Mouse (Mus musculus) layer of hippocampus, postnatal 25 days (tissue): ENCODE data around the gene Ncoa4. TPM values are rescaled to one million over a fixed set of nuclear protein-coding genes. Genes with fewer than 3 reads are reported as not detected.
A peak's percentile ranks its signal among the peaks of the same experiment; 100 is the strongest.
"Not testable (repeated sequence)": the region's sequence is repeated elsewhere in the genome, so short reads cannot be mapped to it uniquely, and the experiment has no call there.

ENCODE experiments used
- DNase-seq, 2 experiments: peaks; one replicate each; pipeline ENCODE4 v3.0.0; 2022; ENCODE audit warnings: mixed read lengths in 2 of 2, low spot score in 1 of 2; ENCODE audit errors: extremely low spot score in 1 of 2
- total RNA-seq, 2 experiments: library from RNA; stranded (reverse); gene quantifications; 2 replicates each; pipeline ENCODE4 v1.2.3; 2021

The Ncoa4 gene
- total RNA-seq, 2 experiments from 2014 or later = 123 to 130 TPM

- no peak for DNase-seq
These were observed 455 bp upstream of the Ncoa4 start for GRCm38 (mm10) chr14:32159150-32159670.

DNA sequence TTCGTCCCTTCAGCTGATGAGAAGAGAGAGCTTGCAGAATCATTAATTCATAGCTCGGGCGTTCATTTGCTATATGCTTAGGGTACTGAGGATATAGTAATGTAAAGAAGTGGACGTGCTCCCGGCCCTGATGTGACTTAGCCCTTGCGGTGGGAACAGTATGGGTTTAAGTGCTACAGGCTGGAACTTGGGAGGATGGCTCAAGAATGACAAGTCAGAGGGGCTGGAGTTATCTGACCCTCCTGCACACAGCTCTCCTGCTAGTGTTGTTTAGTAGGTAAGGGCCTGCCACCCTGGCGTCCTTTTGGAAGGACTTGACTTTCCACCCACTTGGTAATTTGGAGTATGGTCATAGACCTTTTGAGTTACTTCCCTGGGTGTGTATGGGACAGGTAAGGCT is 898 bp downstream of the Ncoa4 start:
- DNase-seq = no peak

- DNase-seq = no peak
These were observed 1.6 kb downstream of the Ncoa4 start for GRCm38 (mm10) chr14:32161090-32161885.

DNA sequence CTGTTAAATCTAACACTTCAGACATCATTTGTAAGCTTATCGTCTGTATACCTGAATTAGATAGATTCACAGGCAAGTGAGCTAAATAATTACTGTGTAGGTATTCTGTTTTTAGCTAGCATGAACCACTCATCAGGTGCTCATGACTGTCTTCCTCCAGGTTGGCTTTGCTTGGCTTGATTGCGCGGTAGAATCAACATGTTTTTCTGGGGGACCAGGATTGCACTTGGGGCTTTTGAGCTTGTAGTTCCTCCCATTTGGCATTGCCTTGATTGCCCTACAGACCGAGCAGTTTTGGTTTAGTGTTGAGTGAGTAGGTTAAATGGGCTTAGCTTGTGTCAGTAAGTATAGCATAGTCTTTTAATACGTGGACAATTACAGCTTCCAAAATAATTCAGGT is 2.6 kb downstream of the Ncoa4 start:
- no peak for DNase-seq

GRCm38 (mm10) chr14:32163203-32163888 is 3.7 kb downstream of the Ncoa4 start:
- DNase-seq = no peak

DNA sequence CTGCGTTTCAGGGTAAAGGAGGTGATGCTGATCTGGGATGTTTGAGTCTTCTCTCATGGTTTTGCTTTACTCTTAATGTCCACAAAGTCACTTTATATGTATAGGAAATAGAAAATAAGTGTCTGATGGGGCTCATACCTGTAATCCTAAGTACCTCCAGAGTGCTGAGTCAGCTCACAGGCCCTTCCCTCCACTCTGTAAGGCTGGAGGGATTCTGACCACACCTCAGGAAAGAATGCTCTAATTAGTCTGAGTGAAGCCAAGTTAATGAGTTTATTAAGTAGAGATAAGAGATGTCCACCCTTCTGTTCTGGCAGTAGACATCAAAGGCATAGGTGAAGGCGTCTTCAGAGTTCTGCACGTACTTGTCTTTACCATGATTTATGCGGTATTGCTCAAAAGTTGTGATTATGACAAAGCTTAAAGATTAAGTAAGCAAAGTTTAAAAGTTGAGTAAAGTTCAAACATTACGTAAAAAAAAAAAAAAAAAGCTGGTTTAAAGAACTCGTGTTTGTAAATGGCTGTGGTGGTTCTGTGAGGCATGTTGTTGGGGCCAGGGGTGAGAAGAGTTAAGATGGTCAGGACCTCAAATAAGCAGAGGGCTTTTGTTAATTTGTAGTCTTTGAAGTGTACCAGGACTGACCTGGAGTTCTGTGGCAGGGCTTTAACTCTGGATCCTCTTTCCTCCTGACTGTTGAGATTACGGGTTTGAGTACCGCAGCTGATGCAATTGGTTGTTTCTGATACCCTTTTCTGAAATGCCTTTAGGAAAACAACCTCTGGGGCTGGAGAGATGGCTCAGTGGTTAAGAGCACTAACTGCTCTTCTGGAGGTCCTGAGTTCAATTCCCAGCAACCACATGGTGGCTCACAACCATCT is 4.7 kb downstream of the Ncoa4 start:
- no peak for DNase-seq

- DNase-seq = peak; percentile 29 to 42
These were observed 5.8 kb downstream of the Ncoa4 start for GRCm38 (mm10) chr14:32165278-32166061.

GRCm38 (mm10) chr14:32166062-32166441 is 6.4 kb downstream of the Ncoa4 start:
- no peak for DNase-seq

- DNase-seq = no peak
These were observed 7.2 kb downstream of the Ncoa4 start for GRCm38 (mm10) chr14:32166840-32167239.

DNA sequence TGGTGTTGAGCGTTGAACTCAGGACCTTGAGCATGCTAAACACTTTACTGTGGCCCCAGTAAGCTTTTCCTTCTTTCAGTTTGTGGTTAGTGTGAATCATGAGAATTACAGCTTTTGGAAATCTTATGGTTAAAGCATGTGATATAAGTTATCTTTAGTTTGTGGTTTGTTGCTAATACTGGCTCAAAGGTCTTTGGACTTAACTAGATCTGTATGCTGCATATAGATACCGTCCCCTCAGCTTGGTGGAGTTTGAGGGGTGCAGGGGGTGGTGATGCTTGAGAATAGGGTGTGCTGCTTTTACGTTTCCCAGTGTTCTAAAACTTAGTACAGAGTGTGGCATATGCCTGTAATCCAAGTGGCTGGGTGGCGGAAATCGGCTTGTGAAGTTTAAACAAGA is 7.7 kb downstream of the Ncoa4 start:
- DNase-seq = no peak

GRCm38 (mm10) chr14:32168653-32169231 is 9.1 kb downstream of the Ncoa4 start:
- no peak for DNase-seq

- DNase-seq = no peak
These were observed 10.5 kb downstream of the Ncoa4 start for GRCm38 (mm10) chr14:32170137-32170536.

DNA sequence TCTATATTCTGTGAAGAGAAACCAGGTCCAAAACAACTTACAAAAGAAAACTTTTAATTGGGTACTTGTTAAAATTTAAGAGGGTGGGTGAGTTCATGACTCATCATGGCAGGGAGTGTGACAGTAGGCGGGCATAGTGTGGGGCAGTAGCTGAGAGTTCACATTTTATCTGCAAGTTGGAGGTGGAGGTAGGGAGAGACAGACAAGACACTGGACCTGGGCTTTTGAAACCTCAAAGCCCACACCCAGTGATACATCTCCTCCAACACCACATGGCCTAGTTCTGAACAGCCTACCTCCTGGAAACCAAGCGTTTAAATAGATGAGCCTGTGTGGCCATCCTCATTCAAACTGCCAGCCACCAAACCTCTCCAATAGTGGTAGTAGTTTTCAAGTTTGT is 15.6 kb downstream of the Ncoa4 start:
- DNase-seq = no peak

GRCm38 (mm10) chr14:32176590-32176989 is 16.9 kb downstream of the Ncoa4 start:
- DNase-seq = not testable (repeated sequence)

- DNase-seq = no peak
These were observed 19.9 kb downstream of the Ncoa4 start for GRCm38 (mm10) chr14:32179393-32180195.

DNA sequence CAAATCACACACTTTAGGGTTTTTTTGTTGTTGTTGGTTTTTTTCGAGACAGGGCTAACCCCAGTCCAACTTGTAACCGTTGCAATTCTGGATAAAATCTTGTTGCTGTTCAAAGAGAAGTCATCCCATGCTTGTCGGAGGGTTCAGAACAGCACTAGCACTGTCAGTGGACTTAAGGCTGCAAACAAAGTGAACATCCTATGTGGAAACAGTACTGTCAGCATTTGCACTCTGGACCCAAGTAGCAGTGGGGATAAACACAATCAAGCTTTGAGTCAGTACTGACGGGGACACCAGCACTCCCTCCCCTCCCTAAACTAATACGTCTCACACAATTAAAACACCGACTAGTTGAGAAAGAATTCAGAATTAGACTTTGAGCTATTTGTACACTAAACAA is 21.2 kb downstream of the Ncoa4 start:
- no peak for DNase-seq

GRCm38 (mm10) chr14:32183846-32184245 is 24.2 kb downstream of the Ncoa4 start:
- no peak for DNase-seq

GRCm38 (mm10) chr14:32190627-32191391 is 31.1 kb downstream of the Ncoa4 start:
- DNase-seq = no peak
